8 mouse cellular contexts compared by ENCODE assay signal in the genomic region with DNA sequence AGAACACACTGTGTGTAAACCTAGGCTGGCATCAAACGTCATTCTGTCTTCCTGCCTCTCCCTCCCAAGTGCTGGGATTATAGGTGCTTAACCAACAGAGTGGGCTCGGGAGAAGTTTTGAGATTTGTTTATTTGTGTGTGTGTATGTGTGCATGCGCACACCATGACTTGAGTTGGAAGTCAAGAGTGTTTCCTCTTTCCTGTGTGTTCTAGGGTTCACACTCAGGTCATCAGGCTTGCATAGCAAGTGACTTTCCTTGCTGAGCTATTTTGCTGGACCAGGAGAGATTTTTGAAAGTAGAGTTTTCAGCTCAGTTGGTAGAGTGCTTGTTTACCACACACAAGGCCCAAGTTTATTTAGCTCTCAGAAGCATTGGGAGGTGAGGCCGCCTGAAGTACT. TPM values are rescaled to one million over a fixed set of nuclear protein-coding genes. Genes with fewer than 3 reads are reported as not detected.
A peak's percentile ranks its signal among the peaks of the same experiment; 100 is the strongest.
DNase-seq lines count a peak whose midpoint lies in the region; ATAC-seq and TF ChIP-seq lines count a peak whose summit lies in the region.

No protein-coding gene starts in this region.

- no peaks in the 10 kb centered on the region for H3K27me3 ChIP-seq in intestine, embryonic 14.5 days (replicated peaks; ENCODE audit: control insufficient read depth, insufficient read depth, low read length)
- H3K27me3 ChIP-seq in lung, postnatal 0 days (replicated peaks; ENCODE audit: insufficient read depth, low read length) = no peaks in the 10 kb centered on the region

- H3K4me3 ChIP-seq in intestine, embryonic 14.5 days (ENCODE audit: low read depth, low read length) = 0 out of 2 replicates have a peak overlapping the region, but pooled peaks have one; percentile 5
- H3K4me3 ChIP-seq in lung, postnatal 0 days (ENCODE audit: low read depth, low read length) = no peak overlapping the region

- no peak overlapping the region for H3K27ac ChIP-seq in intestine, embryonic 14.5 days (ENCODE audit: low read depth)
- H3K27ac ChIP-seq in lung, postnatal 0 days (ENCODE audit: low read length) = no peak overlapping the region

- peaks cover 19% of the 10 kb centered on the region for H3K4me1 ChIP-seq in intestine, embryonic 14.5 days (replicated peaks; ENCODE audit: control insufficient read depth, insufficient read depth, low read length)
- peaks cover 15% of the 10 kb centered on the region for H3K4me1 ChIP-seq in lung, postnatal 0 days (ENCODE audit: insufficient read depth, low read depth, low read length)

- TF ChIP-seq EP300 in lung, postnatal 0 days (IDR thresholded peaks at IDR 0.05) = no peak

- intact Hi-C loops in left cerebral cortex, postnatal 14 days (cut with DNase I) = no loop called here

- H3K36me3 ChIP-seq in intestine, embryonic 14.5 days (ENCODE audit: control insufficient read depth, insufficient read depth, low read length) = peaks cover 24% of the 10 kb centered on the region
- H3K36me3 ChIP-seq in lung, postnatal 0 days (ENCODE audit: insufficient read depth, low read length) = peaks cover 9% of the 10 kb centered on the region

- no peak for TF ChIP-seq CTCF in lung, postnatal 0 days (IDR thresholded peaks at IDR 0.05)

- no peak overlapping the region for H3K9ac ChIP-seq in intestine, embryonic 14.5 days (ENCODE audit: low read length)
- H3K9ac ChIP-seq in lung, postnatal 0 days (replicated peaks; ENCODE audit: low read depth) = no peak overlapping the region

- H3K4me2 ChIP-seq in intestine, embryonic 14.5 days (ENCODE audit: low read length) = peak overlapping the region; percentile 63
- H3K4me2 ChIP-seq in lung, postnatal 0 days (replicated peaks; ENCODE audit: low read depth, low read length) = peak overlapping the region; percentile 65

- peak; percentile 17 to 27 for DNase-seq in spleen, postnatal 36 days (ENCODE audit: low spot score in 2 of 2)
- no peak for DNase-seq in spleen, postnatal 4 days (ENCODE audit: low spot score in 2 of 2)
- peak; percentile 52 for DNase-seq in intestine, embryonic 14.5 days (ENCODE audit: low spot score)
- peak; percentile 52 for DNase-seq in lung, postnatal 0 days (ENCODE audit: low spot score)
- no peak for DNase-seq in cerebellum, postnatal 25 days
- DNase-seq in left cerebral cortex, postnatal 14 days (ENCODE audit: low spot score in 2 of 2) = no peak
- DNase-seq in ovary, postnatal 36 days (ENCODE audit: low spot score) = no peak
- no peak for DNase-seq in layer of hippocampus, adult 8-10 months (ENCODE audit: low spot score in 2 of 2)

- WGBS in intestine, embryonic 14.5 days = 42% methylated on average over 4 of the region's 4 CpGs
- 23% methylated on average over 4 of the region's 4 CpGs for WGBS in lung, postnatal 0 days

- no peaks in the 10 kb centered on the region for H3K9me3 ChIP-seq in intestine, embryonic 14.5 days (ENCODE audit: control insufficient read depth, low read length)
- no peaks in the 10 kb centered on the region for H3K9me3 ChIP-seq in lung, postnatal 0 days (ENCODE audit: low read length)

- no peak for ATAC-seq in intestine, embryonic 14.5 days (replicated peaks; ENCODE audit: low FRiP score, low TSS enrichment, low read depth)
- no peak for ATAC-seq in lung, postnatal 0 days

RNA-seq across cellular contexts. Expression of a gene that starts 1.8 kb away (rescaled TPM):
- 44.2 and 56.1 TPM in 2 replicates for polyA plus RNA-seq in intestine, embryonic 14.5 days (2014; fragmentation: Nextera tagmentation; extraction: Ambion mirVana)
- polyA plus RNA-seq in lung, postnatal 0 days (2015; fragmentation: Nextera tagmentation; extraction: Ambion mirVana) = 24.9 and 30.3 TPM in 2 replicates
- total RNA-seq in left cerebral cortex, postnatal 14 days (2021) = 10 to 100 TPM; 40.7 to 42.2 TPM
- total RNA-seq in layer of hippocampus, adult 8-10 months (2022) = 10 to 100 TPM; 49.5 to 73.0 (median 63.1) TPM

Comparison
In these comparisons a context has a peak if more than half of its experiments do, and no peak if none do; other contexts are left out.
1. DNase-seq: peak in spleen, postnatal 36 days (2 of 2), intestine, embryonic 14.5 days (single experiment) and lung, postnatal 0 days (single experiment); none in spleen, postnatal 4 days (0 of 2), cerebellum, postnatal 25 days (0 of 2), left cerebral cortex, postnatal 14 days (0 of 2), ovary, postnatal 36 days (single experiment) and layer of hippocampus, adult 8-10 months (0 of 2).